Mouse (Mus musculus) heart, postnatal 0 days (tissue): ENCODE results near the gene Tctex1d2.

Source experiments
- CTCF ChIP-seq: IDR thresholded peaks from 2 replicates; pipeline ENCODE4 v1.5.1; 2016; ENCODE audit warnings: antibody characterized with exemption, control low read depth, low read depth
- EP300 ChIP-seq: IDR thresholded peaks from 2 replicates; pipeline ENCODE4 v1.6.1; 2016; ENCODE audit warnings: antibody characterized with exemption, low read depth

DNA sequence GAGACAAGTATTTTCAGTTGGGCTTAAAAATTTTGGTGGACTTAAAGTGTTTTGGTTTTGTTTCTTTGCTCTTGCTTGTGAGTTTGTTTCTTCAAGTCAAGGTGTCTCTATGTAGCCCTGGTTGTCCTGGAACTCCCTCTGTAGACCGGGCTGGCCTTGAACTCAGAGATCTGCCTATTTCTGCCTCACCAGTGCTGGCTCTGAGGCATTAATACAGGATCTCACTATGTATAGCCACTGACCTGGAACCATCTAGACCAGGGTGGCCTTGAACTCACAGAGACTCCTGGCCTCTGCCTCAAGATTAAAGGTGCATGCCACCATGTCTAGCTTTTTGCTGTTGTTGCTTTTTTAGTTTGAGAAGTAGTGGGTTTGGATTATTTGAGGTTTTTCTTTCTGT, 12.4 kb downstream of the Tctex1d2 start:
- TF ChIP-seq CTCF: no peak
- TF ChIP-seq EP300: no peak
